Mouse (Mus musculus) stomach, postnatal 0 days (tissue): ENCODE data around the gene Gfra4.
A peak's percentile ranks its signal among the peaks of the same experiment; 100 is the strongest.

Source experiments
- CTCF ChIP-seq: IDR thresholded peaks from 2 replicates; pipeline ENCODE4 v1.5.1; 2016; ENCODE audit warnings: antibody characterized with exemption, low read depth, mild to moderate bottlenecking, moderate library complexity
- EP300 ChIP-seq: optimal IDR thresholded peaks from 2 replicates; pipeline ENCODE3; 2016; ENCODE audit warnings: antibody characterized with exemption

DNA sequence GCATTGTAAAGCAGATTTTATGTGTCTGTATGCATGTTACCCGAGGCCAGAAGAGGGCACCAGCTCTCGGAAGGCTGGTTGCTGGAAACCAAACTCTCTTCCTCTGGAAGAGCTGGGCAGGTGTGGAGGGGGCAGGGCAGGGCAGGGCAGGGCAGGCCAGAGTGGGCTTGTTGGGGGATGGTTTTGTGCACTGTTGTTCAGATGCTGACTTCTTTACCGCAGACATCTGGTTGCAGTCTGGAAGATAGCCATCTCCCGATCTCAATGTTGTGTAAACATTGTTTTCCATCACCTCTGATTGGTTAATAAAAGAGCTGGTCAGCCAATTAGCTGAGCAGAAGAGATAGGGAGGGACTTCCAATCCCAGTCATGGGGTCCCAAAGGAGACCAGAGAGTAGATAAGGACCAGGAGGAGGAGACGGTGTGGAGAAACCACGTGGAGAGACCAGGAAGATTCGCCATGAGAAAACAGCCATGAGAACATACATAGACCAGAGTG lies 1.5 kb upstream of the Gfra4 start:
- peak; percentile 63 for TF ChIP-seq CTCF
- TF ChIP-seq EP300, result no peak
